Mouse (Mus musculus) ovary, adult 18-20 months (tissue): ENCODE data around the gene Mpg.

Experiments
- DNase-seq: peaks from one replicate; pipeline ENCODE4 v3.0.0; 2022; ENCODE audit warnings: low spot score, mixed read lengths

The Mpg gene

GRCm38 (mm10) chr11:32201922-32202685 lies 24.2 kb upstream of the Mpg start:
- DNase-seq = no peak

- DNase-seq = peak; percentile 95
These were observed 21.0 kb upstream of the Mpg start, which contains the start of gene Snrnp25 for GRCm38 (mm10) chr11:32205058-32205873. Snrnp25 (plus strand) TSS chr11:32205415.

GRCm38 (mm10) chr11:32210623-32211022 lies 15.7 kb upstream of the Mpg start:
- no peak for DNase-seq

GRCm38 (mm10) chr11:32215372-32216162 lies 10.7 kb upstream of the Mpg start:
- DNase-seq = no peak

DNA sequence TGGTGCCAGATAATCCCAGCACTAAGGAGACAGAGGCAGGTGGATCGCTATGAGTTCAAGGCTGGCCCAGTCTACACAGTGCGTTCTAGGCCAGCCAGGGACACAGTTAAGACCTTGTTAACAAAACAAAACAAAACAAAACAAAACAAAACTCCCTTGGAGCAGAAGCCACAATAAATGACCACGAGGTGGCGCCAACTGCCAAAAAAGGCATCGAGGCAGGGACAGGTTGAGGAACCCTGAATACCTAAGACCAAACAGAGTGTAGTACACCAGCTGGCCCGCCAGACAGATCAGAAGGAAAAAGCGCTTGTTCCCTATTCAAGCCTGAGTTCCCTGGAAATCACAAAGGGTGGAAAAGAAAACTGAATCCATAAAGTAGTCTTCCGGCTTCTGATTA lies 9.5 kb upstream of the Mpg start:
- DNase-seq = no peak

GRCm38 (mm10) chr11:32218501-32219050 lies 7.7 kb upstream of the Mpg start:
- DNase-seq = no peak

- DNase-seq = no peak
These were observed 7.0 kb upstream of the Mpg start for GRCm38 (mm10) chr11:32219287-32219686.

GRCm38 (mm10) chr11:32220607-32221224 lies 5.6 kb upstream of the Mpg start:
- DNase-seq = no peak

DNA sequence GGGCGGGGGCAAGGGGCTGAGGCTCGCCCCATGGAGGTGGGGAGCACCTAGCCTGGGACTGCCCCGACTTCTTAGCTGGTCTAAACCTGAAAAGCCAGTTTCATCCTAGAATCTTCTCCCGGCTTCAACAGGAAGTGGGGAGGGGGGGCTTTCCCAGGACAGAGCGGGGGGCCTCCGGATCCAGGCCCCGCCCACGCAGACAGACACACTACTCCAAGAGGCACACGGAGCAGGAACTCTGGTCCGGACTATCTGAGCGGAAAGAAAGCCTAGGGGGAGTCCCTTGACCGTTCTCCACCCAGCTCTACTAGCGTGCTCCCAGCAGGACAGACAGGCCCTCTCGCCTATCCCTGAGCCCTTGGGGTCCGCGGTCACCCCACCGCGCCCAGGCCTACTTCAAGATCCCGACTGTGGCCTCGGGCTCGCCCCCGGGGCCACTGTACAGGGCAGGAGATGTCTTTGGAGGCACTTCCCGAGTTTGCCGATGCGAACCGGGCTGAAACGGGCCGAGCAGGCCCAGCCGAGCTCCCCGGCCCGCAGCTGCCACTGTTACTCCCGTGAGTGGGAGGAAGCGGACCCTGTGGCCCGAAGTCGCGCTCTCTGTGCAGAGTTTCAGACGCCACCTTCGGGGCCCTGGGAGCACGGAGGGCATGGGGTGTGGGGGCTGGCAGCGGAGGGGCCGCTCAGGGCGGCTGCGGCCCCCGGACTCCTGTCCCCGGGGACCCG lies 4.9 kb upstream of the Mpg start:
- DNase-seq = peak; percentile 47

- DNase-seq = peak; percentile 49
These were observed 4.3 kb upstream of the Mpg start, which contains the start of gene Rhbdf1 for GRCm38 (mm10) chr11:32221951-32222409. Rhbdf1 (minus strand) TSS chr11:32222300.

- no peak for DNase-seq
These were observed 3.6 kb upstream of the Mpg start for GRCm38 (mm10) chr11:32222570-32223194.

DNA sequence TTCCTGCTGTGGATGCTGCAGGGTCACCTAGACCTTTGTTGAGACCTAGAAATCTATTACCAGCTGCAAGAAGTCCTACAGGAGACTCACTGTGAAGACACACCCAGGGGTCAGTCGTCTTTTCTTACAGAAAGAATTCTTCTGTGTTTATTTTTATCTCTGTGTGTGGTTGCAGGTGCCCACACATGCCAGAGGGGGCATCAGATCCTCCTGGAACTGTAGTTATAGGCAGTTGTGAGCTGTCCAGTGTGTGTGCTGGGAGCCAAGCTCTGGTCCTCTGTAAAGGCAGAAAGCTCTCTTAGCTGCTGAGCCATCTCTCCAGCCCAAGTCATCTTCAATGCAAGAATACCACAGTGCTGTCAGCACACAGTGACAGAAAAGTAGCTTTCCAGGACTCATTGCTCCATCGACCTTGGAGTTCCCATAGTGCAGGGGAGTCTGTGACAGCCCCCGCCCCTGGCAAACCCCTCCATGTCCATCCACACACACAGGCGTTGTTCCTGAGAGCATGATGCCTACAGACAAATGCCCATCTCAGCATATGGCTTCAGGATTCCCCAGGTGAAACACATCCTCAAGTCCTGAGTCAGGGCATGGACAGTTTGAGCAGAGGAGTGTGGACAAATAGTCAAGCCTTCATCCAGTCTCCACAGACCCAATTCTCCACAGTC lies 2.9 kb upstream of the Mpg start:
- no peak for DNase-seq

GRCm38 (mm10) chr11:32224468-32225139 lies 1.7 kb upstream of the Mpg start:
- DNase-seq = peak; percentile 68

DNA sequence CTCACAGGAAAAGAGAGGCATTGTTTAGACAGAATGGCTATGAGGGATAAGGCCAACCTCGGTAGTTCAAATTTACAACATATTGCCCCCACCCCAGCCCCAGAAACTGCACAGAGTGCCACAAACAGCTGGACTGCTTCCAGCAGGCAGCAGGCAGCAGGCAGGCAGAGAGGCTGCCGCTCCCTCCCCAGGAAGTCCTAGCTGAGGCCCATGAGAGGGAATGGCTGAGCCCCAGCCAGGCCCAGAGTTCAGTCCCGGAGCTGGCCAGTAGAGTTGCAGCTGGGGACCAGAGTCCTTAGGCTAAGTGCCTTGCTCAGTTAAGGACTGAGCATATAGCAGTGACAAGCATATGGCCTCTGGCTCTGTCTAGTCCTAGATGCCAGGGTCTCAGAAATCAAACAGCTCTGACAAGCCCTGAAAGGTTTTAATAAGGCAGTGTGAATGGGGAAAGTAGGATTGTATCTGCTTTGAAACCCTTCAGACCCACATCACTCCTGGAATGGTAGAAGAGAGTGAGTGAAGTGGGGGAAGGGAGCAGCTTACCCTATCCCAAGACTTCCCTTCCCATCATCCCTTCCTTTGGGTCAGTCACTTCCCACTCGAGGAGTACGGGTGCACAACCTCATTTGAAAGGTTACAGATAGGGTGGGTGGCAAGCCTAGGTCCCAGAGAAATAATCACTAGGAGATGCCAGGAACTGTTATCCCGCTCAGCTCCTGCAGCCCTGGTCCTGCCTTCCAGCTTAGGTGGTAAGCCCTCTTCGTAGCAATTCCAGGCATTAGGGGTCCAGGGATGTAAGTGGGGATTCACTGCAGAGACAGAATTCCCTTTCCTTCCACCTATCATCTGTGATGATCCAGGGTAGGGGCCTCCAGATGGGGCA lies 842 bp upstream of the Mpg start:
- DNase-seq = no peak

GRCm38 (mm10) chr11:32227041-32227440 lies 736 bp downstream of the Mpg start:
- no peak for DNase-seq

GRCm38 (mm10) chr11:32227555-32227954 lies 1.2 kb downstream of the Mpg start:
- no peak for DNase-seq

DNA sequence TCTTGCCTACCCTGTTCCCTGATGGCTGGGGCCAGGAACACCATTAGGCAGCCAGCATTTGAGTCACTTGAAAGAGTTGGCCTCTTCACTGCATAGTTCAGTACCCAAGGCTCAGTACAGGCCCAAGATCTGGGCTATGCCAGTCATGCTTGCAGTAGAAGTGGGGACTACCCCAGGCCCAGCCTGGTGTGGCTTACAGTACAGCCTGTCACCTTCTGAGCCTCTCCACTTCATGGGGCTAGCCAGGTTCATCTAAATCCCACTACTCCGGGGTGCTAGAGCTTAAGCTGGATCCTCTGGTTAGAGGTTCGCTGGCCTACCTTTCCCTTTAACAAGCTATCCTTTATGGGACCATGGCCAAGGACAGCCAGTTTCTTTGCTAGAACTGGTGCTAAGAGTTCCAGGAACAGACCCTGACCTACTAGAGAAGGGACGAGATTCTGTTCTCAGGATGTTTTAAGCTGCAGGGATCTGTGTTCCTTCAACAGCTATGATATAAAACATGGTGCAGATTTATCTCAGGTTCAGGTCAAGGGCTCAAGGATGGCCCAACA lies 2.1 kb downstream of the Mpg start:
- DNase-seq = no peak

GRCm38 (mm10) chr11:32230220-32230619 lies 3.9 kb downstream of the Mpg start:
- no peak for DNase-seq
